Mouse (Mus musculus): ENCODE measurements around the gene Ptar1. TPM values are rescaled to one million over a fixed set of nuclear protein-coding genes. Genes with fewer than 3 reads are reported as not detected.

The Ptar1 gene
- 3.8 TPM for polyA plus RNA-seq (2015; fragmentation: Illumina TruSeq; extraction: RNeasy Lipid Tissue Mini Kit (QIAGEN cat#74804); ENCODE audit: insufficient read depth, low read depth, low replicate concordance)

DNA sequence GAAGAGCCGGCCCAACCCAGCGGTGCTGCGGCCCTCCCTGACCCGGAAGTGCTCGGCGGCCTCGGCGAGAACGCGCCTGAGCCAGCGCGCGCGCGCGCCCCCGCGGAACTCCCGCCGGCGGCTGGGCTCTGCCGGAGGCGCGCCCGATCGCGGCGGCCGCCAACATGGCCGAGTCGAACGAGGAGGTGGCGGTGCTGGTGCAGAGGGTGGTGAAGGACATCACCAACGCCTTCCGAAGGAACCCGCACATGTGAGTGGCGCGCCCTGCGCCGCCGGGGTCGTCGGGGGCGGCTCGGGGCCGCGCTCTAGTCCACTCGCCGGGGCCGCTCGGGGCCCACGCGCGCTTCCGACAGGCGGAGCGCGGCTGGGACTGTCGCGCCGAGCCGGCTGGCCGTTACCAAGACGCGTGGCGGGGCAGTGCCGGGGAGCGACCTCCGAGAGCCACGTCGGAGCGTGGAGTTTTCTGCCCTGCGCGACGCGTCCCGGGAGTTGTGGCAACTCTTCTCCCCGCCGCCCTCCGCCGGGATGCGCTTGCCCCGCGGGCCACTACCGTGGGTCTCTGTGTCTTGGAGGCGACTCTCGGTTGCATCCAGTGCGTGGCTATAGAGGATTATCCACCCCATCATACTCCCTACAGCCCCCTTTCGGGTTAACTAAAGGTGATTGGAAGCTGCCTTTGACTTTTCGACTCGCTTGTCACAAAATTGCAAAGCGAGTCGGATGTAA, at the start of gene Ptar1:
Gene Ptar1, plus strand, starts transcription at position 134 of the 726 bp plus-strand sequence.

DNA sequence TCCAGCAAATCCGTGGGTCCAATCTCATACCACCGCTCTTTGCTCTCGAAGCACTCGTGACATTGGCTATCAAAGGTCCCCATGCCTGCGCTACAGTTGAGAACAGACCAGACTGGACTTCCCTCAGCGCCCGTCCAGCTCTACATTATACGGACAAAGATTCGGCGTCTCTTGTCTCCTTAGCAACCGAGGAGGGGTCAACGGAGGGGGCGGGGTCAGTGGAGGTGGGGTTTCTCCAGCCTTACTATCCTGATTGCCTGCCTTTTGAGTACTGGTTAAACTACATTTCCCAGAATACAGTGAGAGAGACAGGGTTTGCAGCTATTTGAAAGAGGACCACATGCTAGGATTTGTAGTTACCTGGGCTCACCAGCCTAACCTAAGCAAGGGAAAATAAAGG, 34.6 kb upstream of the Ptar1 start, which contains the start of gene 1700028P14Rik:
Gene 1700028P14Rik, minus strand, starts transcription at position 169 of the 400 bp plus-strand sequence.

DNA sequence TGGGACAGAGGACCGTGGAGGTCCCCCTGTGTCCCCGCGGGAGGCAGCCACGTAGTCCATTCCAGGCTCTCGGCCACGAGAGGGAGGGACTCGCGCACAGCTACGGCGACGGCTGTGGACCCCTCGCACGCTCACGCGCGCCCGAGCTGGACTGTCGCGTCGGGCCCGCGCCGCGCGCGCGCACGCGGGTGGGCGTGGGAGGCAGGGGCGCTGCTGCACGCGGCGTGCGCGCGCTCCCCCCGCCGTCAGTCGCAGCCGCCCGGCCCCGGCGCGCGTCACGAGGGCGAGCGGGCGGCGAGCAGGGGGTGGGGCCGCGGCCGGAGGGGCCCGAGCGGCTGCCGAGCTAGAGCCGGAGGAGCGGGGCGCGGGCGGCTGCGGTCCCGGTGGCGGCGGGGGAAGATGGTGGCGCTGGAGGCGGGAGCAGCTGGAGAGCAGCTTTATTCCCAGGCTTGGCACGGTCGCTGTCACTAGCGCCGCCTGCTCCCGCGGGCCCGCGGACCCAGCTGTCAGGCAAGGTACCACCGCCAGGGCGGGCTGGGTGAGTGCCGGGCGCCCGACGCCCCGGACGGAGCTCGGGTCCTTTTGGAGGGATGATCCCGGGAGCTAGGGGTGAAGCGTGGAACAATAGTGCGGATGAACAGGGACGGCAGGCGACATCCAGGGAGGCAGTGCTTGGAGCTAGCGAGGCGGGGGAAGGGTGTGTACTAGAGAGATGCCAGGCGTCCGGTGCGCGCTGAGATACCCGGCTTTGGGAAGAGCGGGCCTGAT, 71.5 kb downstream of the Ptar1 start, which contains the start of gene Apba1:
Gene Apba1, plus strand, starts transcription at position 334 of the 768 bp plus-strand sequence.

Other genes starting within 250 kb of the Ptar1 start
- gene Mamdc2, start 239.0 kb upstream of the Ptar1 start, polyA plus RNA-seq (2015; fragmentation: Illumina TruSeq; extraction: RNeasy Lipid Tissue Mini Kit (QIAGEN cat#74804); ENCODE audit: insufficient read depth, low read depth, low replicate concordance) = 1.2 TPM
- not detected for gene 1700028P14Rik, start 34.6 kb upstream of the Ptar1 start, polyA plus RNA-seq (2015; fragmentation: Illumina TruSeq; extraction: RNeasy Lipid Tissue Mini Kit (QIAGEN cat#74804); ENCODE audit: insufficient read depth, low read depth, low replicate concordance)
- gene Apba1, start 71.5 kb downstream of the Ptar1 start, polyA plus RNA-seq (2015; fragmentation: Illumina TruSeq; extraction: RNeasy Lipid Tissue Mini Kit (QIAGEN cat#74804); ENCODE audit: insufficient read depth, low read depth, low replicate concordance) = 1.3 TPM

All from pancreas, adult 10 weeks (tissue).